Mouse (Mus musculus): ENCODE results near the gene Ces4a. TPM values are rescaled to one million over a fixed set of nuclear protein-coding genes. Genes with fewer than 3 reads are reported as not detected.

The Ces4a gene
- polyA plus RNA-seq, 1 experiment = not detected

DNA sequence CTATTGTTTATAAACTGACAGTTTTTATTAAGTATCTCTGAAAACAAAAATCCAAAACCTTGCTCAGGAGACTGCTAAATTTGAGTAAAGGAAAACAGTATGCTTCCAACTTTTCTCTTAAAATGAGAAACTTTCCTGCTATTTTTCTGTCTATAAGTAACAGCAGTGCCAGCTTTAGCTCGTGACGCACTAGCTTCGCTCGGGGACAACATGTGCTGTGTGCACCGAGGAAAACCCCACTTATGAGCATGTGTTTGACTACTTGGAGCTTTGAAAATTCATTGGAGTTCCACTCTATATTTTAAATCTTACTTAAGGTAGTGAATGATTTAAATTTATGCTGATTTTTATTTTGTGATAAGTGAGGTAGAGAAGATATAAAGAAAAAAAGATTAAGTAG is 60.6 kb downstream of the Ces4a start:
- TF ChIP-seq USF1 (IDR thresholded peaks at IDR 0.05; ENCODE audit: low read depth) (no peak), FOSL1 (IDR thresholded peaks at IDR 0.05; ENCODE audit: insufficient read depth, low read length, poor library complexity, severe bottlenecking) (no peak)
- Histone ChIP-seq H3K27me3 (ENCODE audit: control insufficient read depth, insufficient read depth, insufficient read length) (no peaks in the 10 kb centered on the region), H3K79me2 (ENCODE audit: control insufficient read depth, insufficient read depth) (peaks cover 99% of the 10 kb centered on the region), H3ac (ENCODE audit: control insufficient read depth, insufficient read length, low read depth) (no peak overlapping the region), H3K36me3 (ENCODE audit: control insufficient read depth, insufficient read depth) (peaks cover 48% of the 10 kb centered on the region), H3K4me3 (ENCODE audit: insufficient read depth, poor library complexity, severe bottlenecking) (no peak overlapping the region), H3K79me3 (ENCODE audit: low read depth) (peaks cover 56% of the 10 kb centered on the region)

Other genes starting within 250 kb of the Ces4a start
- 0.08 TPM for gene Ces2e, start 205.5 kb upstream of the Ces4a start, polyA plus RNA-seq (2012; fragmentation: generic; extraction: Trizol)
- gene Ces2f, start 184.4 kb upstream of the Ces4a start, polyA plus RNA-seq (2012; fragmentation: generic; extraction: Trizol) = 0.01 TPM
- gene Ces2g, start 170.1 kb upstream of the Ces4a start, polyA plus RNA-seq (2012; fragmentation: generic; extraction: Trizol) = 0.08 TPM
- not detected for gene Ces2h, start 130.9 kb upstream of the Ces4a start, polyA plus RNA-seq (2012; fragmentation: generic; extraction: Trizol)
- gene Ces3a, start 83.2 kb upstream of the Ces4a start, polyA plus RNA-seq (2012; fragmentation: generic; extraction: Trizol) = not detected
- gene Ces3b, start 48.0 kb upstream of the Ces4a start, polyA plus RNA-seq (2012; fragmentation: generic; extraction: Trizol) = not detected
- 39.9 TPM for gene Cbfb, start 38.9 kb downstream of the Ces4a start, polyA plus RNA-seq (2012; fragmentation: generic; extraction: Trizol)
- 11.4 TPM for gene D230025D16Rik, start 93.3 kb downstream of the Ces4a start, polyA plus RNA-seq (2012; fragmentation: generic; extraction: Trizol)
- gene B3gnt9, start 123.4 kb downstream of the Ces4a start, polyA plus RNA-seq (2012; fragmentation: generic; extraction: Trizol) = 7.6 TPM
- gene Tradd, start 132.8 kb downstream of the Ces4a start, polyA plus RNA-seq (2012; fragmentation: generic; extraction: Trizol) = 27.3 TPM
- 7.6 TPM for gene Fbxl8, start 132.8 kb downstream of the Ces4a start, polyA plus RNA-seq (2012; fragmentation: generic; extraction: Trizol)
- gene Hsf4, start 138.0 kb downstream of the Ces4a start, polyA plus RNA-seq (2012; fragmentation: generic; extraction: Trizol) = 3.4 TPM
- gene Nol3, start 144.3 kb downstream of the Ces4a start, polyA plus RNA-seq (2012; fragmentation: generic; extraction: Trizol) = 9.8 TPM
- 6.0 TPM for gene 4931428F04Rik, start 158.1 kb downstream of the Ces4a start, polyA plus RNA-seq (2012; fragmentation: generic; extraction: Trizol)
- 0.97 TPM for gene Exoc3l, start 164.3 kb downstream of the Ces4a start, polyA plus RNA-seq (2012; fragmentation: generic; extraction: Trizol)
- gene E2f4, start 165.9 kb downstream of the Ces4a start, polyA plus RNA-seq (2012; fragmentation: generic; extraction: Trizol) = 59.5 TPM
- 0.50 TPM for gene Elmo3, start 173.8 kb downstream of the Ces4a start, polyA plus RNA-seq (2012; fragmentation: generic; extraction: Trizol)
- 0.69 TPM for gene Lrrc29, start 194.5 kb downstream of the Ces4a start, polyA plus RNA-seq (2012; fragmentation: generic; extraction: Trizol)
- 122 TPM for gene Tmem208, start 194.6 kb downstream of the Ces4a start, polyA plus RNA-seq (2012; fragmentation: generic; extraction: Trizol)
- gene Fhod1, start 216.2 kb downstream of the Ces4a start, polyA plus RNA-seq (2012; fragmentation: generic; extraction: Trizol) = 30.7 TPM
- 6.6 TPM for gene Slc9a5, start 217.0 kb downstream of the Ces4a start, polyA plus RNA-seq (2012; fragmentation: generic; extraction: Trizol)
- 2.0 TPM for gene Plekhg4, start 241.5 kb downstream of the Ces4a start, polyA plus RNA-seq (2012; fragmentation: generic; extraction: Trizol)

Data from C2C12 (cell line).